Mouse (Mus musculus): ENCODE measurements around the gene Pcdh15.

DNA sequence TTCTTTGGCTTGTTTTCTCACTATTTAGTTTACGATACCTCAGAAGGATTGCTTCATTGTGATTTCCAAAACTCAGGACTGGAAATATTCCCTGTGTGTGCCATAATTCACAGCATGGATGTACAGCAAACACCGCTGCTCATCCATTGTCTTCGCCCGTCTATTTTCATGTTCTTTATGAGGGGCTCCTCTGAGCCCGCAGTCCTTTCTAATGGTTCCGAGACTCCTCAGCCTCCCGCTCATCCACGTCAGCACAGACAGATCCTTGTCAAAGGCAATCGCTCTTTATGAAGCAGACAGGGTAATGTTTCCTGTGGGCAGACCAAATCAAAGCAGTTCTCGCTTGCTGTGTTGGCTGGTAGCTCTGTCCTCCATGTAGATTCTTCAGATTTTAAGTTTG is 1316.8 kb downstream of the Pcdh15 start:
- no peak for TF ChIP-seq CTCF (conservative IDR thresholded peaks at IDR 0.05; ENCODE audit: insufficient read depth, insufficient read length, low read depth, low read length)
- no peak for TF ChIP-seq POLR2A (IDR thresholded peaks at IDR 0.05; ENCODE audit: low read depth, low read length)
